Mouse (Mus musculus): ENCODE measurements at regions not wholly inside any gene's neighbourhood (a gene's known extent, or its start where the extent isn't known, plus 50 kb on each side); places are given as distances from the start of the nearest gene placed in this dataset.

- Histone ChIP-seq H3K9ac (no peak overlapping the region), H3K27ac (replicated peaks) (no peak overlapping the region), H3K27me3 (no peaks in the 10 kb centered on the region), H3K4me3 (replicated peaks) (no peak overlapping the region), H3K36me3 (no peaks in the 10 kb centered on the region), H3K4me1 (no peaks in the 10 kb centered on the region), H3K9me3 (replicated peaks) (no peaks in the 10 kb centered on the region), H3K4me2 (replicated peaks) (no peak overlapping the region)
- WGBS = 62% methylated on average over 3 of the region's 3 CpGs
- no peak for ATAC-seq (ENCODE audit: insufficient number of reproducible peaks, low FRiP score, low TSS enrichment, low read depth)
Measured at GRCm38 (mm10) chr2:139034800-139035199, 458.9 kb upstream of the Sptlc3 start.

- Histone ChIP-seq H3K4me1 (no peaks in the 10 kb centered on the region), H3K4me2 (replicated peaks) (no peak overlapping the region), H3K27ac (replicated peaks) (no peak overlapping the region), H3K36me3 (no peaks in the 10 kb centered on the region), H3K9ac (no peak overlapping the region), H3K27me3 (no peaks in the 10 kb centered on the region), H3K4me3 (replicated peaks) (no peak overlapping the region), H3K9me3 (replicated peaks) (no peaks in the 10 kb centered on the region)
- WGBS = 73% methylated on average over 3 of the region's 3 CpGs
- no peak for ATAC-seq (ENCODE audit: insufficient number of reproducible peaks, low FRiP score, low TSS enrichment, low read depth)
Measured at GRCm38 (mm10) chr2:139041671-139042273, 451.9 kb upstream of the Sptlc3 start.

GRCm38 (mm10) chr2:139044684-139045083 is 449.0 kb upstream of the Sptlc3 start:
- H3K9ac ChIP-seq = no peak overlapping the region
- H3K27me3 ChIP-seq = no peaks in the 10 kb centered on the region
- no peaks in the 10 kb centered on the region for H3K9me3 ChIP-seq (replicated peaks)
- ATAC-seq (ENCODE audit: insufficient number of reproducible peaks, low FRiP score, low TSS enrichment, low read depth) = no peak
- WGBS = 47% methylated on average over 3 of the region's 3 CpGs
- H3K4me3 ChIP-seq (replicated peaks) = no peak overlapping the region
- H3K27ac ChIP-seq (replicated peaks) = no peak overlapping the region
- no peaks in the 10 kb centered on the region for H3K4me1 ChIP-seq
- no peaks in the 10 kb centered on the region for H3K36me3 ChIP-seq
- no peak overlapping the region for H3K4me2 ChIP-seq (replicated peaks)

GRCm38 (mm10) chr2:139055249-139055648 is 438.5 kb upstream of the Sptlc3 start:
- Histone ChIP-seq H3K9ac (no peak overlapping the region), H3K4me1 (no peaks in the 10 kb centered on the region), H3K36me3 (no peaks in the 10 kb centered on the region), H3K27me3 (no peaks in the 10 kb centered on the region), H3K4me2 (replicated peaks) (no peak overlapping the region), H3K4me3 (replicated peaks) (no peak overlapping the region), H3K9me3 (replicated peaks) (no peaks in the 10 kb centered on the region), H3K27ac (replicated peaks) (no peak overlapping the region)
- ATAC-seq (ENCODE audit: insufficient number of reproducible peaks, low FRiP score, low TSS enrichment, low read depth) = no peak
- WGBS = 76% methylated on average over 2 of the region's 2 CpGs

- Histone ChIP-seq H3K27me3 (no peaks in the 10 kb centered on the region), H3K4me2 (replicated peaks) (no peak overlapping the region), H3K36me3 (no peaks in the 10 kb centered on the region), H3K27ac (replicated peaks) (no peak overlapping the region), H3K9me3 (replicated peaks) (no peaks in the 10 kb centered on the region), H3K9ac (no peak overlapping the region), H3K4me3 (replicated peaks) (no peak overlapping the region), H3K4me1 (no peaks in the 10 kb centered on the region)
- WGBS = 81% methylated on average over 6 of the region's 6 CpGs
- no peak for ATAC-seq (ENCODE audit: insufficient number of reproducible peaks, low FRiP score, low TSS enrichment, low read depth)
Measured at GRCm38 (mm10) chr2:139069276-139069961, 424.3 kb upstream of the Sptlc3 start.

- H3K27me3 ChIP-seq = no peaks in the 10 kb centered on the region
- H3K9me3 ChIP-seq (replicated peaks) = no peaks in the 10 kb centered on the region
- H3K9ac ChIP-seq = no peak overlapping the region
- no peaks in the 10 kb centered on the region for H3K4me1 ChIP-seq
- H3K4me2 ChIP-seq (replicated peaks) = no peak overlapping the region
- 61% methylated on average over 1 of the region's 1 CpGs for WGBS
- no peak for ATAC-seq (ENCODE audit: insufficient number of reproducible peaks, low FRiP score, low TSS enrichment, low read depth)
- no peak overlapping the region for H3K4me3 ChIP-seq (replicated peaks)
- no peak overlapping the region for H3K27ac ChIP-seq (replicated peaks)
- no peaks in the 10 kb centered on the region for H3K36me3 ChIP-seq
Measured at GRCm38 (mm10) chr2:139071690-139072089, 422.0 kb upstream of the Sptlc3 start.

- no peak overlapping the region for H3K9ac ChIP-seq
- no peaks in the 10 kb centered on the region for H3K27me3 ChIP-seq
- ATAC-seq (ENCODE audit: insufficient number of reproducible peaks, low FRiP score, low TSS enrichment, low read depth) = no peak
- H3K9me3 ChIP-seq (replicated peaks) = no peaks in the 10 kb centered on the region
- H3K4me3 ChIP-seq (replicated peaks) = no peak overlapping the region
- no peak overlapping the region for H3K4me2 ChIP-seq (replicated peaks)
- H3K27ac ChIP-seq (replicated peaks) = no peak overlapping the region
- WGBS = 71% methylated on average over 6 of the region's 6 CpGs
- H3K36me3 ChIP-seq = no peaks in the 10 kb centered on the region
- H3K4me1 ChIP-seq = no peaks in the 10 kb centered on the region
Measured at GRCm38 (mm10) chr2:139093487-139094066, 400.1 kb upstream of the Sptlc3 start.

GRCm38 (mm10) chr2:139111669-139112068 is 382.0 kb upstream of the Sptlc3 start:
- H3K4me2 ChIP-seq (replicated peaks) = no peak overlapping the region
- no peak overlapping the region for H3K4me3 ChIP-seq (replicated peaks)
- H3K27ac ChIP-seq (replicated peaks) = no peak overlapping the region
- H3K36me3 ChIP-seq = no peaks in the 10 kb centered on the region
- ATAC-seq (ENCODE audit: insufficient number of reproducible peaks, low FRiP score, low TSS enrichment, low read depth) = no peak
- no peaks in the 10 kb centered on the region for H3K9me3 ChIP-seq (replicated peaks)
- no peak overlapping the region for H3K9ac ChIP-seq
- no peaks in the 10 kb centered on the region for H3K27me3 ChIP-seq
- WGBS = 86% methylated on average over 1 of the region's 1 CpGs
- no peaks in the 10 kb centered on the region for H3K4me1 ChIP-seq

GRCm38 (mm10) chr2:139114523-139114922 is 379.2 kb upstream of the Sptlc3 start:
- no peak overlapping the region for H3K9ac ChIP-seq
- no peak overlapping the region for H3K4me3 ChIP-seq (replicated peaks)
- no peaks in the 10 kb centered on the region for H3K9me3 ChIP-seq (replicated peaks)
- no peak overlapping the region for H3K4me2 ChIP-seq (replicated peaks)
- no peaks in the 10 kb centered on the region for H3K4me1 ChIP-seq
- ATAC-seq (ENCODE audit: insufficient number of reproducible peaks, low FRiP score, low TSS enrichment, low read depth) = no peak
- no peaks in the 10 kb centered on the region for H3K36me3 ChIP-seq
- H3K27me3 ChIP-seq = no peaks in the 10 kb centered on the region
- no peak overlapping the region for H3K27ac ChIP-seq (replicated peaks)
- WGBS = 88% methylated on average over 4 of the region's 4 CpGs

GRCm38 (mm10) chr2:139120905-139121304 is 372.8 kb upstream of the Sptlc3 start:
- no peaks in the 10 kb centered on the region for H3K4me1 ChIP-seq
- WGBS = 98% methylated on average over 1 of the region's 1 CpGs

GRCm38 (mm10) chr2:139132121-139132520 is 361.6 kb upstream of the Sptlc3 start:
- Histone ChIP-seq H3K4me3 (replicated peaks) (no peak overlapping the region), H3K9ac (no peak overlapping the region), H3K27me3 (no peaks in the 10 kb centered on the region), H3K36me3 (no peaks in the 10 kb centered on the region), H3K9me3 (replicated peaks) (no peaks in the 10 kb centered on the region), H3K4me1 (no peaks in the 10 kb centered on the region), H3K27ac (replicated peaks) (no peak overlapping the region), H3K4me2 (replicated peaks) (no peak overlapping the region)
- ATAC-seq (ENCODE audit: insufficient number of reproducible peaks, low FRiP score, low TSS enrichment, low read depth) = no peak
- 31% methylated on average over 1 of the region's 1 CpGs for WGBS

More at GRCm38 (mm10) chr2:139120905-139121304, 372.8 kb upstream of the Sptlc3 start:
- H3K36me3 ChIP-seq = no peaks in the 10 kb centered on the region
- H3K9ac ChIP-seq = no peak overlapping the region
- H3K27me3 ChIP-seq = no peaks in the 10 kb centered on the region
- H3K9me3 ChIP-seq (replicated peaks) = no peaks in the 10 kb centered on the region
- ATAC-seq (ENCODE audit: insufficient number of reproducible peaks, low FRiP score, low TSS enrichment, low read depth) = no peak
- no peak overlapping the region for H3K27ac ChIP-seq (replicated peaks)
- no peak overlapping the region for H3K4me2 ChIP-seq (replicated peaks)
- H3K4me3 ChIP-seq (replicated peaks) = no peak overlapping the region

- Histone ChIP-seq H3K36me3 (no peaks in the 10 kb centered on the region), H3K4me3 (replicated peaks) (no peak overlapping the region), H3K4me2 (replicated peaks) (no peak overlapping the region), H3K9me3 (replicated peaks) (no peaks in the 10 kb centered on the region), H3K9ac (no peak overlapping the region), H3K4me1 (no peaks in the 10 kb centered on the region), H3K27ac (replicated peaks) (no peak overlapping the region), H3K27me3 (no peaks in the 10 kb centered on the region)
- ATAC-seq (ENCODE audit: insufficient number of reproducible peaks, low FRiP score, low TSS enrichment, low read depth) = no peak
- 81% methylated on average over 1 of the region's 1 CpGs for WGBS
Measured at GRCm38 (mm10) chr2:139147004-139147403, 346.7 kb upstream of the Sptlc3 start.
